Mouse (Mus musculus): ENCODE data around the gene Tenm3. TPM values are rescaled to one million over a fixed set of nuclear protein-coding genes. Genes with fewer than 3 reads are reported as not detected.

The Tenm3 gene
- total RNA-seq, 2 experiments from 2014 or later: not detected

DNA sequence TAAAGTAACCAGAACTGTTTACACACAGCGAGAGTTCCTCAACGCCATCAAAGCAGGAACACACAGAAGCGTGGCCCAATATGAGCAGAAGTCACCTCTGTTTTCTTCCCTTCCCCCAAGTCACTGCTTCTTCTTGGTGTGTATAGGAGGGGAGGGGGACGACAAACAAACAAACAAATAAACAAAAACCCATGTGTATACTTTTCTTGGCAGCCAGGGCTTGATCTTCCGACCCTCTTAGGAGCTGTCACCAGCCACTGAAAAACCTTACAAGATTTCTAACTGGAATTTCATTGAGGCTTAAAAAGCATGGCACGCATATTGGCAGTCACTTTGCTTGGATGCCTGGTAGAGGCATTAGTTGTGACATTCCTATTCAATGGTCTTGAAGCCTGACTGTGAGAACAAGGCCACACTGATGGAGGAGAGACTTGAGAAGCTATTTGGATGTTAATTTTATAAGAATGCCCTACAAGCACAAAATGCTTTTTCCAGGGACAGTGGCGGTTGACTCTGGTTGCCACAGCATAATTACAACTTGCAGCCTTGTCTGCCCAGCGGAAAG lies 366.3 kb downstream of the Tenm3 start:
- no peak for ATAC-seq (ENCODE audit: poor library complexity, severe bottlenecking)

DNA sequence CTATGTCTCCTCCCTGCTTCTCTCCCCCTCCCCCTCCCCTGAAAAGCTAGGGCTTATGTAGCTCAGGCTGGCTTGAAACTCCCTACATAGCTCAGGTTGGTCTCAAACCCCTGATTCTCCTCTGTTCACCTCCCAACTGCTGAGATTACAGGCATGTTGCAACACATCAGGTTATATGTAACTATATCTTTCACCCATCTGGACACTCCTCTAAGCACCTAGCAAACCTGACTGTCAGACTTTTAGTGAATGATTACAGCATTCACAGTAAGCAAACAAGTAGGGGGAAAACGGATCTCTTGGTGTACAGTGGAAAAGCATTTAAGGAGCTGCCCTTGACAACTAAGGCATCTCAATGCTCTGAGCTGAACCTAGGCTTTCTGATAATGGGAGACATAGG lies 366.9 kb downstream of the Tenm3 start:
- ATAC-seq (ENCODE audit: poor library complexity, severe bottlenecking): no peak

DNA sequence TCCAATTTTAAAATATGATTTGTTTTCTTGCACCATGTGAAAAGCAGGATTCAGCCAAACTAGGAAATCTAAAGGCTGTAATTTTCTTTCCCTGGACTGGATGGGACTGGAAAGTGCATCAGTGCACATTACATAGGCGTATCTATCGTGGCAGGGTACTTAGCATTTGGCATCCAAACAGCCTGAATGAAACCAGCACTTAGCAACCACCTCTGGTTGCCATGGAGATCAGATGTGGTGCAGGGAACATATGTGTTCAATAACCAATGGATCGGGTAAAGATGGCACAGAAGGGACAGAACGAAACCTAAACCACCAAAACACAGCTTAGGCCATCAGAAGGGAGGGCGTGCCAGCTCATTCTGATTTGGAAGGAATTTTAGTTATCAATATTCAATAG lies 376.1 kb downstream of the Tenm3 start:
- no peak for ATAC-seq (ENCODE audit: poor library complexity, severe bottlenecking)

DNA sequence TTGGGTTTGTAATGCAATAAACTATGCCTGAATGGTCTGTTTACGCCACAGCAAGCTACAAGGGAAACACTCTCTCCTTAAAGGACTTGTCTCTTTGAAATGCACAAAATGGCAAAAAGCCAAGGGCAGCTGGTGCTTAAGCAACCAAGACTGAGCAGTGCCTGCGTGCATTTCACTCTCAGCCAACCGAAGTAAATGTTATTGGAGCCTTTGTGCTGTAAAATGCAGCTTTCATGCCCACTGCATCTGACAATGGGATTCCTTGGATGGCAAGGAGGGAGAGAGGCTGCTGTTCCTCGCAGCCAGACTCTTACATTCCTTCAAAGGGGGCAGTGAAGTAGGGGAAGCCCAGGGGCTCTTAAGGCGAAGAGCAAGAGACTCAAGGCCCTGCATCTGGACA lies 385.4 kb downstream of the Tenm3 start:
- no peak for ATAC-seq (ENCODE audit: poor library complexity, severe bottlenecking)

DNA sequence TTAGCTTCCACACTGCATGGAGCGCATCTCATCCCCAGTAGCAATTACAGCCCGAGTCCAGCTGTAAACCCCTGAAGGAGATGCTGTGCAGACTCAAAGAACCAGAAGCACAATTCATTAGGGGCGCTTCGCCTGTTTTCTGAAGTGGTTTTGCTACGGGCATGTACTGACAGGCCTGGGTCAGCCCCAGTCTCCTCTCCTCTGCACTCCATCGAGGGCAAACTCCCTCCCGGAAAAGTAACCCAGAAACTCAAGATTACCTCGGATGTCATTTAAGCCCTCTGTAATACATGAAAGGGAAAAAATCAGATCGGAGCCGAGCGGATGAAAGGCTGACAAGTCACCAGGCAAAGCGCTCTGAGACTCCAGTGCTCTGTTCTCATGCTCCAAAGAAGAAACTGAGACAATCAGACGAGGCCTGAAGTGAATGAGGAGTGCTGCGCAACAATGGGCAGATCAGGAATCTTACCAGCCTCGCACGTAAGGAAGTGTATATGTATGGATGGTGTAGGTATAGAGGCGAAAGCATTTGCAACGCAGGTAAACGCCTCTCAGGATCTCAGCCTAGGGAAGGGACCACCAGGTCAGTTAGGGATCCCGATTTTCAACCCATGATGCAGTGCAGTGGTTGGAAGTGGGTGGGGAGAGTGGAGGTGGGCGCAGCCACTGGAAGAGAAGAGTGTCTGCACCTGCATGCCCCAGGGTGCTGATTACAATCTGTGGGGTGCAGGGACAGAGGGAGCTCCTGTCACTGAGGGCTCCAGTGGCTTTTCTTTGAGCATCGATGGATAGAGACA lies 387.2 kb downstream of the Tenm3 start:
- ATAC-seq (ENCODE audit: poor library complexity, severe bottlenecking): no peak

DNA sequence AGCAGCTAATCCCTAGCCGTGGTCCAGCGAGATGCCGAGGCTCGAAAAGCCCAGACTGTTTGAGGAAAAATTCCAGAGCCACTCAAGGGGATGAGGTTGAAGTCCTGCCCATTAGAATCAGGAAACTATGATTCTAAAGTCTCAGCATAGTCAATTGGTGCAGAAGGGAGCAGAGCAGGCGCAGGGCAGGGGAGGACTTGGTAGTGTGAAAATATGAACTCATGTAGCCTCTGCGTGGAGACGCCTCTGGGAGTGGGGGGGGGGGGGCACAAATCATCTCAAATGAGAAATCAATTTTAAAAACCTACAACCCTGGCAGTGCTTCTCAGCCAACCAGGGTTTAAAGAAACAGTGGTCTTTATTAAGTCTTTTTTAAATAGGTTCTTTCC lies 392.5 kb downstream of the Tenm3 start:
- ATAC-seq (ENCODE audit: poor library complexity, severe bottlenecking): no peak

DNA sequence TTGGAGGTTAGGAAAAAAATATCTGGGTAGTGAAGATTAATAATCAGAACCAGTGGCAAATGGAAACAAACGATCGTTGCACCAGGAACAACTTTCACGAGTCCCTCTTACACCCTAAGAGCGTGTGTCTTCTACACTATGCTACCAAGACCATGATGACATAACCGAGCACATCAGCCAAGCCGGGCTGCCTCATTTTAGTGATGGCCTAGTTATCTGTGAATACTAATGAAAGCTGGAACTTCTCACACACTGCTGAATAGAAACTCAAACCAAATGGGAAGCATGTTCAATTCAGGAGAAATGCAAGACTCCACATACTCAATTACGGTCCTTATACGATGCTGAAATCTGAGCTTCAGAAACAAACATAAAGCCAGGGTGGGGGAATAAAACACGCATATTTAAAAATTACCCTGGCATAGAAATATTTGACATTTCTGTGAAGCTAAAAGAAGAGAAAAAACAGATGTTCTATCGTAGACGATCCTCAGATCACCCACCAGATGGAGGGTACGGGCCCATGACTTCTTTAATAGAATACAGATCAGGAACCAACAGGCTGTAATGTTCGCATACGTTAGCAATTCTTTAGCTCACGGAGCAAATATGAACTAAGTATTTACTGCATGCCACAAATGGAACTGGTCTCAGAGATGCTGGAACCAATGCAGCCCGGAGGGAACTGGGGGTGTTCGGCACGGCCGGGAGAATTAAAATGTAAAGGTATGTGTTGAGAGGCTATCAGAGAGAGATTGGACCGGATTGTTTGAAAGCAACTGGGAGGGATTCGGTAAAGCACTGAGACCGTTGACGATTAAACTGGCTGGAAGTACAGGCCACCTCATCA lies 393.1 kb downstream of the Tenm3 start:
- no peak for ATAC-seq (ENCODE audit: poor library complexity, severe bottlenecking)

DNA sequence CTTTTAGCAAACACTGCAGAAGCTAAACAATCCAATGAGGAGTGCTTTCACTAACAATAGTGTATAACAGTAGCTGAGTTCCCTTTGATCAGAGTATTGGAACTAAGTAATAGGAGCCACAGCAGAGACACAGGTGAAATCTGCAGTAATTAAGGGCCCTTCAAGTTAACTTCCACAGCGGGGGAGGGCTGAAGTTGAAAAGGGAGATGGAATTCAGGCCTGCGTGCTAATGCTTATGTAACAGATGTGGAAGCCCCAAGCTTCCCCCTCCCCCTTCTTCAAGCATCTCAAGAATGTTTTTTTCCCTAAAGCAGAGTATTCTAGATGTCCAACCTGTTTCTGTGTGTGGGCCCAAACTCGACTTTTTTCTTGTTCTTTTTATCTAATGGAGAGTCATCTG lies 394.1 kb downstream of the Tenm3 start:
- no peak for ATAC-seq (ENCODE audit: poor library complexity, severe bottlenecking)

DNA sequence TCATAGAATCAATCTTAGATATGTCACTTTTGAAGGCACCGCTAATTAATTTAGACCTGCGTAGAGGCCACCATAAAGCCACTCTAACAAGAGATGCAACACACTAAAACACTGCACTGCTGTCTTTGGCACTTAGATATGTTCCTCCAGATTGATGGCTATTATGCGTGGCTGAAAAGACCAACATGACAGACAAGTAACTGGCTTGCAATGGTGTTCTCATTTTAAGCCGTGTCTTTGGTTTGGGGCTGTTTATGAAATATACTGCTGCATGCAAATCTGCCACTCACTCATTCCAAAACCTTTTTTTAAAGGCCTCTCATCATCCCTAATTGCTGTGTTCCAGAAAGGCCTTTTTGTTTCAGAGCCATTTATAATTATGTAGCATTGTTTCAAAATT lies 398.1 kb downstream of the Tenm3 start:
- no peak for ATAC-seq (ENCODE audit: poor library complexity, severe bottlenecking)

DNA sequence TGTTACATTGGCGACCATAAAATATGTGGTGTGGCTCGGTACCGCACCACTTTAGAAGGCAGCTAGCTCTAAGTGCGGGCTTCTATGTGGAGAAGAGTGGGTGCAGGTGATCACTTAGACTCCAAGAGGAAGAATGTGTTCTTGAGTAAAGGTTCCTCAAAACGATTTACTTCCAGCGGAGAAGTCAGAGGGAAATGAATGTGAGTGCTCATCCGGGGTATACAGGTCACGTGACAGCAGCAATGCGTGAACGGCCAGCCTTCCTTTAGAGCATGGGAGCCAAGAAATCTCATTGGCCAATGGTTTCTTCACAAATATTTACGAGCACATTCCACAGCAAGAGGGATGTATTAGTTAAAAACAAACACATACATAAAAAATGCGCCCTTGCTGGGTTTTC lies 404.3 kb downstream of the Tenm3 start:
- no peak for ATAC-seq (ENCODE audit: poor library complexity, severe bottlenecking)

DNA sequence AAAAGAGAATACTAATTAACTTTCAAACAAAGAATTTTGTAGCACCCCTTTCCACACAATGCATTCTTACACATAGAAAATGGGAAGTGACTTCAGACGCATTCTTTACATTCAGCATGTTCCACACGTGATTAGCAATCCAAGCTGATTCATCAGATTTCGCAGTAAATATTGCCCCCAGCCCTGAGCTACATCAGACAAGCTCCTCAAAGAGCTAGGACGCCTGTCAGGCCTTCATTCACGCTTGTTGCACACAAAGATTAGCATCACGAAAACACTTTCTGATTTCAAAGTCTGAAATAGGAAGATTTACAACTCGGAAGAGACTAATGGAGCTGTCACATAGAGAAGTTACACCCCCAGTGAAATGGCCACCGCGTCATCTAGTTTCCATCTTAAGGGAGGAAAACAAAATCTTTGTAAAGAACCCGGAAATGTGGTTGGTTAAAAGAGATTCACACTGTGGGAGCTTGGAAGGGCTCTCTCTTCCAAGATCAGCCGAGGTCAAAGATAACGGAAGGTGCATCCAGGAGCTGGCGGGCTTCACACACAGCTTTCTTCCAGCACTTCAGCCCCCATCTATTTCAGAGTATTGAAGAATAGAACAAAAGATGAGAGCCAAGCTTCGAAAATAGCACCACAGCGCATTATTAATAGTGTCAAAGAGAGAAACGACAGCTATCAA lies 406.1 kb downstream of the Tenm3 start:
- no peak for ATAC-seq (ENCODE audit: poor library complexity, severe bottlenecking)

DNA sequence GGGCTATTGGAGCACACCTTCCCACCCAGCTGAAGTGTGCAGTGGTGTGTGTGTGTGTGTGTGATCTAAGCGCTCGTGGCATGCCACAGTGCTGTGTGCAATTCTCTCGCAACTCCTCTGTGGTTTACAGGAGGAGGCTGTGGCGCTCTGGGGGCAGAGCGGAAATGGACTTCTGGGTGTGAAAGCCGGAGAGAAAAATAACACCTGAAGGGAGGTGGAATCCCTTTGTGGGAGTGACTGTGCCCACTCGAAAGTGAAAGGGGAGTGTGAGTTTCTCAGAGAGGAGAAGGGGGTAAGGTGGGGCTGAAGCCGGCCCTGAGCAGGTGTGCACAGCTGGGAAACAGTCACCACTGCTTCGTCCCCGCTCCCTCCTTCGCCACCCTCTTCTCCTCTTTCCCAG lies 418.6 kb downstream of the Tenm3 start:
- ATAC-seq (ENCODE audit: poor library complexity, severe bottlenecking): peak; percentile 57

DNA sequence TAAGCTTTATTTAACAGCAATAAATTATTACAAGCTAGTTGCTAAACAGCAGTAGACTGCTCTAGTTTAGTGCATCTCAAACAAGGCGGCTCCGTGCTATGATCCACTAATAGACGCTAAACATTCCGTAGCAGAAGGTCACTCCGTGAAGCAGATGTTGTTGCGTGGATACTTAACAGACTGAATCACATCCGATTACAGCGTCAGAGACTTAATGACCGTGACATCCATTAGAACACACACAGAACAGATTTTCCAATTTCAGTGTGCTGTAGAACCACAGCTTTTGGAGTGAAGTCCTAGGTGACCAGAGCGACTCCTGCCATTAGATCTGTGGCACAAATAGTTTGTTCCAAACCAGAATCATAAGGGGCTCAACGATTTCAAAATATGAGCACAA lies 426.0 kb downstream of the Tenm3 start:
- no peak for ATAC-seq (ENCODE audit: poor library complexity, severe bottlenecking)

DNA sequence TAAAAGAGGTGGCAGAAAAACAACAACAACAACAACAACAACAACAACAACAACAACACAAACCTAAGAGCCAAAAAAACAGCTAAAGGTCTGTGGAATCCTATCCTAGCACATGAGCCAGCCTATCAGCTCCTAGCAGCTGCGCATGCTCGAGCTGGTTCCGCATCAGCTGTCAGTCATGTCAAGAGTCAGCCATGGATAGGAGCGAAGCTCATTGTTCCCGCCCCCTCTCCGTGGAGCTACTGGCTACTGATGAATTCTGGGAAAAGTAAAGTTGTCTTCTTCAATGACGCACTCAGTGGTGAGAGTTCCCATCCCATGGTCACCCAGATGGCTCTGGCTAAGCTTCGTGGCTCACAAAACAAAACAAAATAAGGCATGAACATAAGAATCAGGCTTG lies 432.8 kb downstream of the Tenm3 start:
- ATAC-seq (ENCODE audit: poor library complexity, severe bottlenecking): no peak

DNA sequence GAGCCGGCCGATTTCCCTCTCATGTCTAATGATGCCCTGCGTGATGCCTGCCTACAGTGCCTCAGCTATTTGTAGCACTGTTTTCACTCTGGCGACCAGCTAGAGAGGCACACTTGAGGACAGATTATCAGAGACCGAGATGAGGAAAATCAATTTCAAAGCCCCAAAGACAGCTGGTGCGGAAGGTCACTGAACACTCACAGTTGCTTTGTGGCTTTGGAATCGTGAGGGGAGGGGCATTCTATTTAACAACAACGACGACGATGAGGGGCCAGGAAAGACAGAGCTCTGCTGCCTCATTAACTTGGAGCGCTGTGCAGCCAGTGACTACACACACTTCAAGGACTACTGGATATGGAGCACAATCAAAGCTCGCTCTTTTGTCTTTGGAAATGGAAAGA lies 443.2 kb downstream of the Tenm3 start:
- ATAC-seq (ENCODE audit: poor library complexity, severe bottlenecking): no peak

DNA sequence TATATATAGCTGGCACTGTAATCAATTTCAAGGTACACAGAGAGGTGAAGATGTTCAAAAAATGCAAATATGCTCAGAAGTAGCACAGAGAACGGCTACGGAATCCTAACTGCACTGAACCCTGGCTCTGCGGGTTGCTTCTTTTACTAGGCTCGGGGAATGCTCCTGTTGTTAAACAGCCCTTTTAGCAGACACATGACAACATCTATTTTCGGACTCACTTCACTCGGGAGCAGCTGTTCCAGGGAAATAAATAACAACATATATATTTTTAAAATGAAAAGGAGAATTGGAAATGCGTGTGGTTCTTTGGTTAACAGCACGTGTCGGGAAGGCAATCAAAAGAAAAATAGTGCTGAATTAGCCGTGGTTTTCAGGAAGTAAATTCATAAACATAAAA lies 457.9 kb downstream of the Tenm3 start:
- no peak for ATAC-seq (ENCODE audit: poor library complexity, severe bottlenecking)

DNA sequence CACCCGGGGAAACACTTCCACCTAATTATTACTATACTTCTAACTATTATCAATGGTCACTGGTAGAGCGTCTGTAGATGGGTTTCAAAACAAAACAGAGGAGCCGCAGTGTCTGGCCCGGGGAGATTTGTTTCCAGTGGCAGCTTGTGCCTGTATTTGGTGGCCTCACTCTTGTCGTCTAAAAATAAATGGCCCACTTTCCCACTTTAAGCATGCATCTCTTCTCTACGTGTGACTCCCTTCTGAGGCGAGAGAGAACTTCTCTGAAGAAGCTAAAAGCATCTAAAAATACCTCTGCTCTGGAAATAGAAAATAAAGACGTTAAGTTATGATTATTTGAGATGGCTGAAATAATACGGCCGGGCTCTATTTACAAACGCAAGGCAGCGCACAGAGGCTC lies 463.7 kb downstream of the Tenm3 start:
- ATAC-seq (ENCODE audit: poor library complexity, severe bottlenecking): no peak

DNA sequence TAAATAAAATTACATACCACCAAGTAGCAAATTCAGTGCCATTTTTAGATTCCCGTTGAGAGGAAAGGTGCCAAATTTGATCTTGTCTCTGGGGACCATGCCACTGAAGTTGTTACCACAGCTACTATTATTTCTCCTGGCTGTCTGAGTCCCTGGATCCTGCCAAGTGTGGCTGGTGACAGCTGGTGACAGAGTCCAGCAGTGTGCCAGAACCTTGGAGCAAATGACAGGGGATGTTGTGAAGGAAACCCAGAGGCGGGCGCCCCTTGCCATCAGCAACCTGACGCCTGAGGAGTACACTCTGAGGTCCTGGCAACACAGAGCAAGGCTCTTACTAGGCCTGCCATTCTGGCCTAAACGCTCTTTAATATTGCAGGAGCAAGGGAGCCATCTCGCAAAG lies 467.0 kb downstream of the Tenm3 start:
- no peak for ATAC-seq (ENCODE audit: poor library complexity, severe bottlenecking)

DNA sequence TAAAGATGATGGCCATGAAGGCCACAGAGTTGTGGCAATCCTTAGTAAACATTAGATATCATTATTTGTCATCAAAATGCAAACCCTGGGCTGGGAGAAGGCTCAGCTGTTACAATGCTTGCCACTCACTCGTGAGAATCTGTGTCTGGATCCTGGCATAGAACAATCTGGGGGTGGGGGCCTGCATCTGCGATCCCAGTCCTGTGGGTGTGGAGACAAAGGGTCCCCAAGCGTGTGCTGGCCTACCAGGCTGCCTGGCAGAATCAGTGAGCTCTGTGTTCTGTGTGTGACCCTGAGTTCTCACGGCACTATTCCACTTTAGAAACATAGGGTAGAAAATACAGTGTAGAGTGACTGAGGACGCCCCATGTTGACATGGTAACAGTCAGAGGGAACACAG lies 468.6 kb downstream of the Tenm3 start:
- no peak for ATAC-seq (ENCODE audit: poor library complexity, severe bottlenecking)

DNA sequence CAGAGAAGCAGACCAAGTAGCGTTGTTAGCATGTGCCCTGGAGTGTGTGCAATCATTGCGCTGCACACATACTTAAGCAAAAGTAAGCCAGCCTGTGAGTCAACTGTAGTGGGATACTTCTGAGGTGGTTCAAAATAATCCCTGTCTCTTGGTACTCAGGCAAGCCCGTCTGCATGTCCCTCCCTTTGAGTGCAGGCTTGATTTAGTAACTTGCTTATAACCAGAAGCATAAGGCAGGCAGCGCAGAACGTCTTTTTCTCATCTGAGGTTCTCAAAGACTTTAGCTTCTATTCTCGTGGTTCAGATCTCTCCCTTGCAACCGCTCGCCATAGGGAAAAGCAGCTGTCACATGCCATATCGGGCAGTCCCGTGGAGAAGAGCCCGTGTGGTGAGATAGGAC lies 470.3 kb downstream of the Tenm3 start:
- ATAC-seq (ENCODE audit: poor library complexity, severe bottlenecking): no peak

DNA sequence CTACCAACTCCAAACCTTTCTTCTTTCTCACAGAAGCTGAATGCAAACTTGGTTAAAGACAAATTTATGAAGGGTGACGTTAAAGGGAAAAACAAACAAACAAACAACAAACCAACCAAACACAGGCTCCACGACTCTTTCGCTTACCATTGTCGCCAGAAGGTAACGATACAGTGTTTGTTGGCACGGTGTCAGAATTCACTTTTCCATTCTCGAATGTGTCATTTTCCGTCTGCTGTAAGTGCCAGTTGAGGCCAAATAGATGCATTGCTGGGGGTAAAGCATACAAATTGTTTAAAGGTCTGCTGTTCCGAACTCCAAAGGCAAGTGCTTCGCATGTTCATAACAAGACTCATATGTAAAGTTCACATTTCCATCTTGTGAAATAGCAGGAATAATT lies 476.6 kb downstream of the Tenm3 start:
- no peak for ATAC-seq (ENCODE audit: poor library complexity, severe bottlenecking)

All from megakaryocyte, adult 5-6 weeks (primary cell).